Mouse (Mus musculus) natural killer cell, adult 2 months (primary cell): ENCODE measurements around the gene Olfr1271.
"Not testable (repeated sequence)": the region's sequence is repeated elsewhere in the genome, so short reads cannot be mapped to it uniquely, and the experiment has no call there.

ENCODE experiments used
- DNase-seq, 2 experiments: peaks; one replicate each; pipeline ENCODE4 v3.0.0; 2022; ENCODE audit warnings: low spot score in 2 of 2

Gene Olfr1271

GRCm38 (mm10) chr2:90270932-90271331, at the start of gene Olfr1271:
Gene Olfr1271, minus strand, starts transcription at chr2:90271032.
- DNase-seq: no peak

GRCm38 (mm10) chr2:90292741-90293140, 21.9 kb upstream of the Olfr1271 start, which contains the start of gene Olfr1272:
Gene Olfr1272, minus strand, starts transcription at chr2:90292841.
- no peak for DNase-seq

- no peak for DNase-seq
Observed at GRCm38 (mm10) chr2:90257492-90257891, 13.3 kb downstream of the Olfr1271 start, which contains the start of gene Olfr142. Gene Olfr142, minus strand, starts transcription at chr2:90257592.

DNA sequence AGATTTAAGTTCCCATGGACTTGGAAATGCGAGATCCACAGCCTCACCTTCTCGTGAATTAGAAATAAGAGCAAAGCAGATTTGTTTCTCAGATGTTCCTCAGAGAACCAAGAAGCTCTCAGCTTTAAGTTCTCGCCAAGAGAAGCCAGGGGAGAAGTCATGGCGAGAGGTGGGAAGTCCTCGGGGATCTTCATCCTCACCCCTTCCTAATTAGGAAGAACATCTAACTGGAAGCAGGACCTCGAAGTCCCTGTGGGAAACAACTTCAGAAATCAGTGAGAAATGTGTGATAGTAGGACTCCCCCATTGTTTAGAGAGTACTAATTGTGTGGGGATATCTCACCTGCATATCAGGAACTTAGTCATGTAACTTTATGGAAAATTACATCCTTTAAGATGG, 46.4 kb downstream of the Olfr1271 start, which contains the start of gene Olfr1506:
TSS of gene Olfr1506 (minus strand) at position 101 of the 400 bp plus-strand sequence.
- not testable (repeated sequence) for DNase-seq
